Mouse (Mus musculus) spleen, adult 2 months (tissue): Measurements from ENCODE around the gene Ptprk. TPM values are rescaled to one million over a fixed set of nuclear protein-coding genes. Genes with fewer than 3 reads are reported as not detected.

Source experiments
- DNase-seq, 2 experiments: peaks; one replicate each; pipeline versions ENCODE4 v3.0.0 to v3.0.0-alpha.2; 2012 to 2021; ENCODE audit warnings: low spot score in 2 of 2, low read depth in 1 of 2
- H3K27ac ChIP-seq: fragments of 200-500 bp; 2 replicates; pipeline ENCODE4 v1.5.1; 2012; ENCODE audit warnings: low read length, inconsistent platforms; ENCODE audit not compliant: insufficient read depth
- H3K27me3 ChIP-seq: fragments of 200-500 bp; 2 replicates; pipeline ENCODE4 v1.6.1; 2012; ENCODE audit warnings: mild to moderate bottlenecking, moderate library complexity, low read length, inconsistent platforms; ENCODE audit not compliant: control insufficient read depth, insufficient read depth
- H3K36me3 ChIP-seq: fragments of 200-500 bp; 2 replicates; pipeline ENCODE4 v1.6.1; 2012; ENCODE audit warnings: mild to moderate bottlenecking, low read length, inconsistent platforms; ENCODE audit not compliant: control insufficient read depth, insufficient read depth
- H3K4me1 ChIP-seq: fragments of 200-500 bp; 2 replicates; pipeline ENCODE4 v1.6.1; 2011; ENCODE audit warnings: inconsistent platforms; ENCODE audit not compliant: control insufficient read depth, insufficient read depth, insufficient read length
- H3K4me3 ChIP-seq: fragments of 200-500 bp; 2 replicates; pipeline ENCODE4 v1.5.1; 2011; ENCODE audit warnings: mild to moderate bottlenecking, inconsistent platforms; ENCODE audit not compliant: insufficient read depth, insufficient read length; ENCODE audit errors: extremely low read depth
- CTCF ChIP-seq: fragments of 200-500 bp; IDR thresholded peaks from 2 replicates; pipeline ENCODE4 v1.5.1; 2011; ENCODE audit warnings: mild to moderate bottlenecking, inconsistent platforms; ENCODE audit not compliant: insufficient read depth, insufficient read length, insufficient replicate concordance; ENCODE audit errors: extremely low read depth
- POLR2A ChIP-seq: fragments of 200-500 bp; IDR thresholded peaks from 2 replicates; pipeline ENCODE4 v1.6.1; 2011; ENCODE audit warnings: low read depth, low read length, inconsistent platforms
- WGBS: fragments of 180-500 bp; shearing (Covaris S2); methylation state at CpG from one replicate; pipeline ENCODE4 v1.1.7; 2018; 5-methylcytosine and 5-hydroxymethylcytosine counted together
- polyA plus RNA-seq: library from polyadenylated mRNA; depleted of rRNA; stranded (reverse); fragments of >200 nt; gene quantifications from 2 replicates; pipeline ENCODE4 v1.2.3, GENCODE M21; 2012

Ptprk gene
- polyA plus RNA-seq, 1 experiment = 1.6 TPM

GRCm38 (mm10) chr10:28387563-28388222 is 313.1 kb downstream of the Ptprk start:
- TF ChIP-seq POLR2A (no peak), CTCF (no peak)
- H3K27me3 ChIP-seq = no peaks in the 10 kb centered on the region
- DNase-seq = no peak
- 95% methylated on average over 15 of the region's 15 CpGs for WGBS
- H3K4me1 ChIP-seq = no peaks in the 10 kb centered on the region
- H3K36me3 ChIP-seq = no peaks in the 10 kb centered on the region
- H3K4me3 ChIP-seq = no peak overlapping the region
- H3K27ac ChIP-seq = no peak overlapping the region

GRCm38 (mm10) chr10:28391168-28391567 is 316.5 kb downstream of the Ptprk start:
- TF ChIP-seq POLR2A (no peak), CTCF (no peak)
- Histone ChIP-seq H3K4me1 (no peaks in the 10 kb centered on the region), H3K4me3 (no peak overlapping the region), H3K36me3 (no peaks in the 10 kb centered on the region), H3K27ac (no peak overlapping the region), H3K27me3 (no peaks in the 10 kb centered on the region)
- WGBS = 95% methylated on average over 5 of the region's 5 CpGs
- no peak for DNase-seq

GRCm38 (mm10) chr10:28395610-28396519 is 321.2 kb downstream of the Ptprk start:
- no peaks in the 10 kb centered on the region for H3K27me3 ChIP-seq
- no peak for DNase-seq
- no peak for TF ChIP-seq CTCF
- TF ChIP-seq POLR2A = no peak
- H3K4me1 ChIP-seq = no peaks in the 10 kb centered on the region
- no peak overlapping the region for H3K27ac ChIP-seq
- no peak overlapping the region for H3K4me3 ChIP-seq
- H3K36me3 ChIP-seq = no peaks in the 10 kb centered on the region
- 72% methylated on average over 2 of the region's 2 CpGs for whole genome bisulfite sequencing

- DNase-seq = no peak
- 89% methylated on average over 1 of the region's 1 CpGs for WGBS
- no peak overlapping the region for H3K4me3 ChIP-seq
- no peak for TF ChIP-seq POLR2A
- TF ChIP-seq CTCF = no peak
- no peak overlapping the region for H3K27ac ChIP-seq
- no peaks in the 10 kb centered on the region for H3K4me1 ChIP-seq
- no peaks in the 10 kb centered on the region for H3K27me3 ChIP-seq
- no peaks in the 10 kb centered on the region for H3K36me3 ChIP-seq
These were observed 321.9 kb downstream of the Ptprk start for GRCm38 (mm10) chr10:28396520-28396915.

- no peak overlapping the region for H3K27ac ChIP-seq
- TF ChIP-seq CTCF (no peak), POLR2A (no peak)
- H3K4me1 ChIP-seq = no peaks in the 10 kb centered on the region
- no peaks in the 10 kb centered on the region for H3K27me3 ChIP-seq
- no peaks in the 10 kb centered on the region for H3K36me3 ChIP-seq
- no peak for DNase-seq
- no peak overlapping the region for H3K4me3 ChIP-seq
These were observed 327.2 kb downstream of the Ptprk start for GRCm38 (mm10) chr10:28401796-28402195.

- Histone ChIP-seq H3K36me3 (no peaks in the 10 kb centered on the region), H3K4me1 (no peaks in the 10 kb centered on the region), H3K27me3 (no peaks in the 10 kb centered on the region), H3K4me3 (no peak overlapping the region), H3K27ac (no peak overlapping the region)
- no peak for DNase-seq
- WGBS = 89% methylated on average over 2 of the region's 2 CpGs
- no peak for TF ChIP-seq POLR2A
- TF ChIP-seq CTCF = no peak
These were observed 334.4 kb downstream of the Ptprk start for GRCm38 (mm10) chr10:28408980-28409379.

GRCm38 (mm10) chr10:28414823-28415222 is 340.2 kb downstream of the Ptprk start:
- DNase-seq = no peak
- H3K36me3 ChIP-seq = no peaks in the 10 kb centered on the region
- no peak overlapping the region for H3K4me3 ChIP-seq
- H3K27me3 ChIP-seq = no peaks in the 10 kb centered on the region
- 90% methylated on average over 4 of the region's 4 CpGs for WGBS
- H3K4me1 ChIP-seq = no peaks in the 10 kb centered on the region
- H3K27ac ChIP-seq = no peak overlapping the region
- TF ChIP-seq CTCF (no peak), POLR2A (no peak)
